Mouse (Mus musculus) liver, embryonic 14.5 days (tissue): ENCODE measurements at regions not wholly inside any gene's neighbourhood (a gene's known extent, or its start where the extent isn't known, plus 50 kb on each side); places are given as distances from the start of the nearest gene placed in this dataset.

Source experiments
- ATAC-seq: fragments of 200-750 bp; cut with Nextera tagmentation; 2 replicates; pipeline ENCODE4 v1.8.0; 2017; ENCODE audit warnings: moderate number of reproducible peaks, mild to moderate bottlenecking, moderate library complexity; ENCODE audit not compliant: insufficient read depth
- DNase-seq, 3 experiments: peaks; one replicate each; pipeline ENCODE4 v3.0.0-alpha.2; 2012 to 2013; ENCODE audit warnings: low read depth in 3 of 3, low spot score in 3 of 3
- H3K27ac ChIP-seq: fragments of 300-500 bp; sonication (generic); 2 replicates; pipeline ENCODE4 v1.5.1; 2014; ENCODE audit warnings: moderate library complexity, mild to moderate bottlenecking, control low read depth, inconsistent platforms
- H3K27me3 ChIP-seq: fragments of 300-500 bp; sonication (generic); 2 replicates; pipeline ENCODE4 v1.6.1; 2014; ENCODE audit warnings: mild to moderate bottlenecking, low read length, moderate library complexity; ENCODE audit not compliant: control insufficient read depth, insufficient read depth
- H3K36me3 ChIP-seq: fragments of 300-500 bp; sonication (generic); replicated peaks from 2 replicates; pipeline ENCODE4 v1.6.1; 2014; ENCODE audit warnings: low read depth; ENCODE audit not compliant: control insufficient read depth, insufficient read depth
- H3K4me1 ChIP-seq, 2 experiments: fragments of 200-500 bp in 1 of 2; fragments of 300-500 bp in 1 of 2; sonication (generic) in 1 of 2; replicated peaks; 2 replicates each; pipeline ENCODE4 v1.6.1; 2012 to 2014; ENCODE audit warnings: antibody characterized with exemption in 1 of 2, inconsistent platforms in 1 of 2, low read length in 1 of 2; ENCODE audit not compliant: control insufficient read depth in 2 of 2, insufficient read depth in 2 of 2
- H3K4me2 ChIP-seq: fragments of 300-500 bp; sonication (generic); 2 replicates; pipeline ENCODE4 v1.6.1; 2014; ENCODE audit warnings: low read depth, mild to moderate bottlenecking, control low read depth, moderate library complexity
- H3K4me3 ChIP-seq, 2 experiments: fragments of 200-500 bp in 1 of 2; fragments of 300-500 bp in 1 of 2; sonication (generic) in 1 of 2; 2 replicates each; pipeline ENCODE4 v1.5.1; 2012 to 2014; ENCODE audit warnings: low read depth in 2 of 2, low read length in 2 of 2, mild to moderate bottlenecking in 2 of 2, control low read depth in 1 of 2, inconsistent platforms in 1 of 2, moderate library complexity in 1 of 2; ENCODE audit not compliant: insufficient read depth in 1 of 2
- H3K9ac ChIP-seq: fragments of 300-500 bp; sonication (generic); replicated peaks from 2 replicates; pipeline ENCODE4 v1.6.1; 2014; ENCODE audit warnings: mild to moderate bottlenecking, control low read depth, moderate library complexity
- H3K9me3 ChIP-seq: fragments of 300-500 bp; sonication (generic); 2 replicates; pipeline ENCODE4 v1.6.1; 2016; ENCODE audit warnings: low read length, mixed read lengths; ENCODE audit not compliant: control insufficient read depth
- CTCF ChIP-seq: IDR thresholded peaks from 2 replicates; pipeline ENCODE4 v1.5.1; 2016; ENCODE audit warnings: antibody characterized with exemption, low read depth, control low read depth
- EP300 ChIP-seq: IDR thresholded peaks from 2 replicates; pipeline ENCODE4 v1.6.1; 2016; ENCODE audit warnings: antibody characterized with exemption, low read depth
- WGBS: fragments of 180-500 bp; shearing (Covaris S2); extraction: QIAGEN DNeasy Blood & Tissue Kit; methylation state at CpG from one replicate; pipeline ENCODE4 v1.1.7; 2014; ENCODE audit not compliant: insufficient replicate concordance; 5-methylcytosine and 5-hydroxymethylcytosine counted together

- Histone ChIP-seq H3K27ac (no peak overlapping the region), H3K36me3 (no peaks in the 10 kb centered on the region), H3K9ac (no peak overlapping the region), H3K4me2 (no peak overlapping the region), H3K9me3 (no peaks in the 10 kb centered on the region), H3K4me1 (no peaks in the 10 kb centered on the region), H3K27me3 (no peaks in the 10 kb centered on the region), H3K4me3 (no peak overlapping the region)
- ATAC-seq (no peak), DNase-seq (no peak)
- WGBS, result 54% methylated on average over 3 of the region's 3 CpGs
- TF ChIP-seq CTCF (no peak), EP300 (no peak)
Observed at GRCm38 (mm10) chr3:68813461-68813860, 55.9 kb upstream of the 1110032F04Rik start.

GRCm38 (mm10) chr3:68814011-68814690 lies 55.2 kb upstream of the 1110032F04Rik start:
- no peak overlapping the region for H3K9ac ChIP-seq
- WGBS, result 69% methylated on average over 9 of the region's 9 CpGs
- no peak for TF ChIP-seq CTCF
- no peak for TF ChIP-seq EP300
- H3K36me3 ChIP-seq, result no peaks in the 10 kb centered on the region
- no peaks in the 10 kb centered on the region for H3K9me3 ChIP-seq
- DNase-seq (no peak), ATAC-seq (no peak)
- H3K4me2 ChIP-seq, result no peak overlapping the region
- no peak overlapping the region for H3K27ac ChIP-seq
- no peaks in the 10 kb centered on the region for H3K4me1 ChIP-seq
- no peaks in the 10 kb centered on the region for H3K27me3 ChIP-seq
- no peak overlapping the region for H3K4me3 ChIP-seq

GRCm38 (mm10) chr3:68815621-68816020 lies 53.8 kb upstream of the 1110032F04Rik start:
- TF ChIP-seq EP300, result no peak
- no peak for TF ChIP-seq CTCF
- DNase-seq (no peak), ATAC-seq (no peak)
- H3K9me3 ChIP-seq, result no peaks in the 10 kb centered on the region
- no peaks in the 10 kb centered on the region for H3K36me3 ChIP-seq
- 64% methylated on average over 6 of the region's 6 CpGs for WGBS
- H3K27ac ChIP-seq, result no peak overlapping the region
- H3K9ac ChIP-seq, result no peak overlapping the region
- H3K27me3 ChIP-seq, result no peaks in the 10 kb centered on the region
- H3K4me3 ChIP-seq, result no peak overlapping the region
- H3K4me2 ChIP-seq, result no peak overlapping the region
- no peaks in the 10 kb centered on the region for H3K4me1 ChIP-seq

- Histone ChIP-seq H3K4me3 (no peak overlapping the region), H3K27ac (no peak overlapping the region), H3K4me1 (no peaks in the 10 kb centered on the region), H3K9me3 (no peaks in the 10 kb centered on the region), H3K27me3 (no peaks in the 10 kb centered on the region), H3K9ac (no peak overlapping the region), H3K36me3 (no peaks in the 10 kb centered on the region), H3K4me2 (no peak overlapping the region)
- TF ChIP-seq EP300 (no peak), CTCF (no peak)
- no peak for ATAC-seq
- 47% methylated on average over 2 of the region's 2 CpGs for WGBS
- no peak for DNase-seq
Observed at GRCm38 (mm10) chr3:68817321-68817720, 52.1 kb upstream of the 1110032F04Rik start.
